Comparison of ENCODE assay signal across 8 mouse cellular contexts in genomic region chr8:71668220-71668975, GRCm38 (mm10). TPM values are rescaled to one million over a fixed set of nuclear protein-coding genes. Genes with fewer than 3 reads are reported as not detected.
DNase-seq lines count a peak whose midpoint lies in the region; ATAC-seq and TF ChIP-seq lines count a peak whose summit lies in the region.

No protein-coding gene starts in this region.

- H3K4me2 ChIP-seq in neural tube, embryonic 11.5 days (ENCODE audit: low read depth): peak overlapping the region; percentile 20; the same call in 1 of the 2 replicates
- H3K4me2 ChIP-seq in heart, embryonic 11.5 days: peak overlapping the region; percentile 64
- H3K4me2 ChIP-seq in midbrain, postnatal 0 days (ENCODE audit: low read depth, low read length, poor library complexity, severe bottlenecking): peak overlapping the region; percentile 26

- H3K27me3 ChIP-seq in neural tube, embryonic 11.5 days (ENCODE audit: control insufficient read depth, insufficient read depth, low read length): peaks cover 11% of the 10 kb centered on the region
- H3K27me3 ChIP-seq in heart, embryonic 11.5 days (ENCODE audit: control insufficient read depth, insufficient read depth, low read length): peaks cover 14% of the 10 kb centered on the region
- H3K27me3 ChIP-seq in midbrain, postnatal 0 days (ENCODE audit: insufficient read depth, low read length): no peaks in the 10 kb centered on the region

- H3K36me3 ChIP-seq in neural tube, embryonic 11.5 days (ENCODE audit: control insufficient read depth, insufficient read depth, low read length): no peaks in the 10 kb centered on the region
- H3K36me3 ChIP-seq in heart, embryonic 11.5 days (ENCODE audit: control insufficient read depth, insufficient read depth, low read length): no peaks in the 10 kb centered on the region
- H3K36me3 ChIP-seq in midbrain, postnatal 0 days (ENCODE audit: insufficient read depth, low read length): peaks cover 17% of the 10 kb centered on the region

- H3K27ac ChIP-seq in neural tube, embryonic 11.5 days (ENCODE audit: low read depth, low read length): peak overlapping the region; percentile 68
- H3K27ac ChIP-seq in bone marrow macrophage, adult 2 months (ENCODE audit: insufficient read depth, low read depth, low read length): peak overlapping the region; percentile 74
- peak overlapping the region; percentile 72 for H3K27ac ChIP-seq in heart, embryonic 11.5 days (ENCODE audit: low read depth, low read length)
- H3K27ac ChIP-seq in midbrain, postnatal 0 days (ENCODE audit: low read depth, low read length): 0 out of 2 replicates have a peak overlapping the region, but pooled peaks have one; percentile 12

- ATAC-seq in neural tube, embryonic 11.5 days (ENCODE audit: insufficient read depth, low FRiP score, low TSS enrichment): no peak
- peak; percentile 41; the same call in 1 of the 2 replicates for ATAC-seq in heart, embryonic 11.5 days (replicated peaks; ENCODE audit: insufficient number of reproducible peaks, low FRiP score, low TSS enrichment)
- no peak for ATAC-seq in midbrain, postnatal 0 days (ENCODE audit: low FRiP score)
- no peak for ATAC-seq in erythroblast, adult 5-6 weeks (replicated peaks; ENCODE audit: low FRiP score, poor library complexity, severe bottlenecking)
- ATAC-seq in erythroid progenitor cell, adult 5-6 weeks (replicated peaks; ENCODE audit: low FRiP score, poor library complexity, severe bottlenecking): no peak

- DNase-seq in neural tube, embryonic 11.5 days (ENCODE audit: low spot score): peak; percentile 61
- no peak for DNase-seq in neural tube, embryonic 10.5 days (ENCODE audit: extremely low spot score, low spot score)
- DNase-seq in kidney, postnatal 4 days: peak; percentile 63 to 76
- peak; percentile 37 for DNase-seq in midbrain, postnatal 0 days (ENCODE audit: low spot score)

- H3K9me3 ChIP-seq in neural tube, embryonic 11.5 days (ENCODE audit: control insufficient read depth, low read length): no peaks in the 10 kb centered on the region
- no peaks in the 10 kb centered on the region for H3K9me3 ChIP-seq in heart, embryonic 11.5 days (replicated peaks; ENCODE audit: control insufficient read depth, low read length)
- no peaks in the 10 kb centered on the region for H3K9me3 ChIP-seq in midbrain, postnatal 0 days (ENCODE audit: low read length)

- peaks cover 13% of the 10 kb centered on the region for H3K4me1 ChIP-seq in neural tube, embryonic 11.5 days (ENCODE audit: control insufficient read depth, insufficient read depth, low read length)
- peaks cover 23% of the 10 kb centered on the region for H3K4me1 ChIP-seq in bone marrow macrophage, adult 2 months (ENCODE audit: control insufficient read depth, insufficient read depth, low read length)
- H3K4me1 ChIP-seq in heart, embryonic 11.5 days (ENCODE audit: control insufficient read depth, insufficient read depth, low read length): peaks cover 34% of the 10 kb centered on the region
- peaks cover 17% of the 10 kb centered on the region; the same call in 1 of the 2 replicates for H3K4me1 ChIP-seq in midbrain, postnatal 0 days (ENCODE audit: insufficient read depth, low read length)

- no peak for TF ChIP-seq POLR2A in bone marrow macrophage, adult 2 months (IDR thresholded peaks at IDR 0.05; ENCODE audit: borderline replicate concordance, low read depth, low read length)

- no peak overlapping the region for H3K4me3 ChIP-seq in neural tube, embryonic 11.5 days (ENCODE audit: low read depth, low read length)
- peak overlapping the region; percentile 43 for H3K4me3 ChIP-seq in bone marrow macrophage, adult 2 months (ENCODE audit: insufficient read depth, low read length)
- H3K4me3 ChIP-seq in heart, embryonic 11.5 days (ENCODE audit: low read depth, low read length): peak overlapping the region; percentile 20
- peak overlapping the region; percentile 1; the same call in 1 of the 2 replicates for H3K4me3 ChIP-seq in midbrain, postnatal 0 days (ENCODE audit: low read depth, low read length)

- TF ChIP-seq CTCF in bone marrow macrophage, adult 2 months (IDR thresholded peaks at IDR 0.05; ENCODE audit: low read depth, low read length): no peak
- no peak for TF ChIP-seq CTCF in midbrain, postnatal 0 days (IDR thresholded peaks at IDR 0.05)

- 4% methylated on average over 21 of the region's 21 CpGs for WGBS in neural tube, embryonic 11.5 days
- WGBS in heart, embryonic 11.5 days (ENCODE audit: insufficient replicate concordance): 1% methylated on average over 21 of the region's 21 CpGs
- WGBS in midbrain, postnatal 0 days: 9% methylated on average over 21 of the region's 21 CpGs

- peak overlapping the region; percentile 22; the same call in 1 of the 2 replicates for H3K9ac ChIP-seq in neural tube, embryonic 11.5 days (ENCODE audit: low read length)
- H3K9ac ChIP-seq in heart, embryonic 11.5 days (ENCODE audit: low read depth, low read length): peak overlapping the region; percentile 52
- peak overlapping the region; percentile 29; the same call in 1 of the 2 replicates for H3K9ac ChIP-seq in midbrain, postnatal 0 days (replicated peaks; ENCODE audit: low read length, poor library complexity, severe bottlenecking)

RNA-seq across cellular contexts. Expression of gene Unc13a, which starts 3.2 kb away (rescaled TPM):
- polyA plus RNA-seq in neural tube, embryonic 11.5 days (2014; fragmentation: Nextera tagmentation; extraction: Ambion mirVana): 6.5 and 7.7 TPM in 2 replicates
- polyA plus RNA-seq in bone marrow macrophage, adult 2 months (2012; ENCODE audit: insufficient read depth, insufficient read length, missing spikeins): 1.0 and 1.3 TPM in 2 replicates
- 0.63 and 0.65 TPM in 2 replicates for polyA plus RNA-seq in heart, embryonic 11.5 days (2014; fragmentation: Nextera tagmentation; extraction: Ambion mirVana)
- total RNA-seq in midbrain, postnatal 0 days (2014; rRNA removed): 69.0 and 70.8 TPM in 2 replicates
- 14.5 and 16.2 TPM in 2 replicates for polyA plus RNA-seq in midbrain, postnatal 0 days (2015; fragmentation: Nextera tagmentation; extraction: Ambion mirVana)
- total RNA-seq in erythroblast, adult 5-6 weeks (2015; ENCODE audit: low replicate concordance): not detected in 2 replicates
- 0.17 and 2.4 TPM in 2 replicates for total RNA-seq in erythroblast, adult 5-6 weeks (2017; ENCODE audit: low replicate concordance)
- not detected in 2 replicates for total RNA-seq in erythroid progenitor cell, adult 5-6 weeks (2015; ENCODE audit: low replicate concordance)
- not detected in 2 replicates for total RNA-seq in erythroid progenitor cell, adult 5-6 weeks (2017; ENCODE audit: low replicate concordance)

RNA-seq across cellular contexts. Expression of gene Jak3, which starts 7.7 kb away (rescaled TPM):
- 1.6 and 2.0 TPM in 2 replicates for polyA plus RNA-seq in neural tube, embryonic 11.5 days (2014; fragmentation: Nextera tagmentation; extraction: Ambion mirVana)
- polyA plus RNA-seq in bone marrow macrophage, adult 2 months (2012; ENCODE audit: insufficient read depth, insufficient read length, missing spikeins): 15.6 and 15.7 TPM in 2 replicates
- polyA plus RNA-seq in heart, embryonic 11.5 days (2014; fragmentation: Nextera tagmentation; extraction: Ambion mirVana): 4.9 and 5.3 TPM in 2 replicates
- 9.0 and 12.3 TPM in 2 replicates for total RNA-seq in midbrain, postnatal 0 days (2014; rRNA removed)
- polyA plus RNA-seq in midbrain, postnatal 0 days (2015; fragmentation: Nextera tagmentation; extraction: Ambion mirVana): 6.4 and 7.1 TPM in 2 replicates
- total RNA-seq in erythroblast, adult 5-6 weeks (2015; ENCODE audit: low replicate concordance): 1.2 and 1.9 TPM in 2 replicates
- 0.43 and 1.4 TPM in 2 replicates for total RNA-seq in erythroblast, adult 5-6 weeks (2017; ENCODE audit: low replicate concordance)
- total RNA-seq in erythroid progenitor cell, adult 5-6 weeks (2015; ENCODE audit: low replicate concordance): 2.1 and 5.4 TPM in 2 replicates
- total RNA-seq in erythroid progenitor cell, adult 5-6 weeks (2017; ENCODE audit: low replicate concordance): 0.68 and 0.90 TPM in 2 replicates

RNA-seq across cellular contexts. Expression of gene Insl3, which starts 20.6 kb away (rescaled TPM):
- not detected in 2 replicates for polyA plus RNA-seq in neural tube, embryonic 11.5 days (2014; fragmentation: Nextera tagmentation; extraction: Ambion mirVana)
- polyA plus RNA-seq in bone marrow macrophage, adult 2 months (2012; ENCODE audit: insufficient read depth, insufficient read length, missing spikeins): 5.0 and 5.1 TPM in 2 replicates
- 0.61 and 0.89 TPM in 2 replicates for polyA plus RNA-seq in heart, embryonic 11.5 days (2014; fragmentation: Nextera tagmentation; extraction: Ambion mirVana)
- not detected in 2 replicates for total RNA-seq in midbrain, postnatal 0 days (2014; rRNA removed)
- 1.2 and 2.1 TPM in 2 replicates for polyA plus RNA-seq in midbrain, postnatal 0 days (2015; fragmentation: Nextera tagmentation; extraction: Ambion mirVana)
- 8.5 TPM in 1 of 2 replicates, not detected in the other for total RNA-seq in erythroblast, adult 5-6 weeks (2015; ENCODE audit: low replicate concordance)
- total RNA-seq in erythroblast, adult 5-6 weeks (2017; ENCODE audit: low replicate concordance): not detected in 2 replicates
- 3.6 TPM in 1 of 2 replicates, not detected in the other for total RNA-seq in erythroid progenitor cell, adult 5-6 weeks (2015; ENCODE audit: low replicate concordance)
- total RNA-seq in erythroid progenitor cell, adult 5-6 weeks (2017; ENCODE audit: low replicate concordance): not detected in 2 replicates

RNA-seq across cellular contexts. Expression of gene B3gnt3, which starts 33.2 kb away (rescaled TPM):
- 0.33 and 0.59 TPM in 2 replicates for polyA plus RNA-seq in neural tube, embryonic 11.5 days (2014; fragmentation: Nextera tagmentation; extraction: Ambion mirVana)
- polyA plus RNA-seq in bone marrow macrophage, adult 2 months (2012; ENCODE audit: insufficient read depth, insufficient read length, missing spikeins): 23.7 and 24.1 TPM in 2 replicates
- 1.4 and 1.8 TPM in 2 replicates for polyA plus RNA-seq in heart, embryonic 11.5 days (2014; fragmentation: Nextera tagmentation; extraction: Ambion mirVana)
- total RNA-seq in midbrain, postnatal 0 days (2014; rRNA removed): 0.24 and 1.6 TPM in 2 replicates
- polyA plus RNA-seq in midbrain, postnatal 0 days (2015; fragmentation: Nextera tagmentation; extraction: Ambion mirVana): 0.31 and 0.50 TPM in 2 replicates
- total RNA-seq in erythroblast, adult 5-6 weeks (2015; ENCODE audit: low replicate concordance): 6.1 and 16.5 TPM in 2 replicates
- 11.2 and 12.9 TPM in 2 replicates for total RNA-seq in erythroblast, adult 5-6 weeks (2017; ENCODE audit: low replicate concordance)
- 12.2 and 12.3 TPM in 2 replicates for total RNA-seq in erythroid progenitor cell, adult 5-6 weeks (2015; ENCODE audit: low replicate concordance)
- 10.9 and 14.4 TPM in 2 replicates for total RNA-seq in erythroid progenitor cell, adult 5-6 weeks (2017; ENCODE audit: low replicate concordance)

RNA-seq across cellular contexts. Expression of gene Fcho1, which starts 57.1 kb away (rescaled TPM):
- 12.3 and 12.4 TPM in 2 replicates for polyA plus RNA-seq in neural tube, embryonic 11.5 days (2014; fragmentation: Nextera tagmentation; extraction: Ambion mirVana)
- polyA plus RNA-seq in bone marrow macrophage, adult 2 months (2012; ENCODE audit: insufficient read depth, insufficient read length, missing spikeins): 7.2 and 8.8 TPM in 2 replicates
- 0.83 and 1.2 TPM in 2 replicates for polyA plus RNA-seq in heart, embryonic 11.5 days (2014; fragmentation: Nextera tagmentation; extraction: Ambion mirVana)
- 109 and 114 TPM in 2 replicates for total RNA-seq in midbrain, postnatal 0 days (2014; rRNA removed)
- 88.4 and 89.5 TPM in 2 replicates for polyA plus RNA-seq in midbrain, postnatal 0 days (2015; fragmentation: Nextera tagmentation; extraction: Ambion mirVana)
- total RNA-seq in erythroblast, adult 5-6 weeks (2015; ENCODE audit: low replicate concordance): 20.2 and 26.5 TPM in 2 replicates
- total RNA-seq in erythroblast, adult 5-6 weeks (2017; ENCODE audit: low replicate concordance): 44.8 and 52.8 TPM in 2 replicates
- 152 and 165 TPM in 2 replicates for total RNA-seq in erythroid progenitor cell, adult 5-6 weeks (2015; ENCODE audit: low replicate concordance)
- total RNA-seq in erythroid progenitor cell, adult 5-6 weeks (2017; ENCODE audit: low replicate concordance): 245 and 276 TPM in 2 replicates

Comparison
In these comparisons a context has a peak if more than half of its experiments do, and no peak if none do; other contexts are left out.
1. H3K27ac ChIP-seq: peak in every context shown above with its lines; median percentile 74 in bone marrow macrophage, adult 2 months; 72 in heart, embryonic 11.5 days; 68 in neural tube, embryonic 11.5 days; 12 in midbrain, postnatal 0 days.